Mouse (Mus musculus): ENCODE measurements around the gene 4932438A13Rik.

The 4932438A13Rik gene

GRCm38 (mm10) chr3:36862721-36863275, at the start of gene 4932438A13Rik:
Gene 4932438A13Rik (plus strand): TSS chr3:36863104.
- in situ Hi-C loops (cut with MboI; ENCODE audit: unreplicated experiment in 2 of 2) = loop anchor here in 1 of 2 experiments (25.0 kb wide), 2 partner anchors 575 to 950 kb away; no protein-coding TSS in a partner anchor

- in situ Hi-C loops (cut with MboI; ENCODE audit: unreplicated experiment in 2 of 2) = no loop called here
Measured at GRCm38 (mm10) chr3:36816633-36817032, 46.3 kb upstream of the 4932438A13Rik start.

GRCm38 (mm10) chr3:36819402-36819801, 43.5 kb upstream of the 4932438A13Rik start:
- in situ Hi-C loops (cut with MboI; ENCODE audit: unreplicated experiment in 2 of 2) = no loop called here

- in situ Hi-C loops (cut with MboI; ENCODE audit: unreplicated experiment in 2 of 2) = no loop called here
Measured at GRCm38 (mm10) chr3:36821037-36821436, 41.9 kb upstream of the 4932438A13Rik start.

- in situ Hi-C loops (cut with MboI; ENCODE audit: unreplicated experiment in 2 of 2) = loop anchor here (25.0 kb wide), 3 partner anchors 487 to 1387 kb away; partner anchors contain the start of genes Bbs12 (in 1 of the 2), Cetn4 (in 1 of the 2), Nudt6 (in 1 of the 2) and Spata5 (in 1 of the 2)
Measured at GRCm38 (mm10) chr3:36825098-36825497, 37.8 kb upstream of the 4932438A13Rik start.

GRCm38 (mm10) chr3:36825554-36825953, 37.4 kb upstream of the 4932438A13Rik start:
- in situ Hi-C loops (cut with MboI; ENCODE audit: unreplicated experiment in 2 of 2) = loop anchor here (25.0 kb wide), 3 partner anchors 487 to 1387 kb away; partner anchors contain the start of genes Bbs12 (in 1 of the 2), Cetn4 (in 1 of the 2), Nudt6 (in 1 of the 2) and Spata5 (in 1 of the 2)

- in situ Hi-C loops (cut with MboI; ENCODE audit: unreplicated experiment in 2 of 2) = loop anchor here (25.0 kb wide), 3 partner anchors 485 to 1385 kb away; partner anchors contain the start of genes Bbs12 (in 1 of the 2), Cetn4 (in 1 of the 2), Nudt6 (in 1 of the 2) and Spata5 (in 1 of the 2)
Measured at GRCm38 (mm10) chr3:36827274-36828025, 35.5 kb upstream of the 4932438A13Rik start.

- in situ Hi-C loops (cut with MboI; ENCODE audit: unreplicated experiment in 2 of 2) = loop anchor here (5.0 to 25.0 kb wide), 4 partner anchors 372 to 1382 kb away; partner anchors contain the start of genes Bbs12 (in 1 of the 2), Cetn4 (in 1 of the 2), Nudt6 (in 1 of the 2) and Spata5 (in 1 of the 2)
Measured at GRCm38 (mm10) chr3:36830218-36830617, 32.7 kb upstream of the 4932438A13Rik start.

GRCm38 (mm10) chr3:36834426-36834825, 28.5 kb upstream of the 4932438A13Rik start:
- in situ Hi-C loops (cut with MboI; ENCODE audit: unreplicated experiment in 2 of 2) = loop anchor here (5.0 to 25.0 kb wide), 4 partner anchors 368 to 1378 kb away; partner anchors contain the start of genes Bbs12 (in 1 of the 2), Cetn4 (in 1 of the 2), Nudt6 (in 1 of the 2) and Spata5 (in 1 of the 2)

- in situ Hi-C loops (cut with MboI; ENCODE audit: unreplicated experiment in 2 of 2) = loop anchor here (5.0 to 25.0 kb wide), 4 partner anchors 367 to 1377 kb away; partner anchors contain the start of genes Bbs12 (in 1 of the 2), Cetn4 (in 1 of the 2), Nudt6 (in 1 of the 2) and Spata5 (in 1 of the 2)
Measured at GRCm38 (mm10) chr3:36834832-36835231, 28.1 kb upstream of the 4932438A13Rik start.

- in situ Hi-C loops (cut with MboI; ENCODE audit: unreplicated experiment in 2 of 2) = loop anchor here (5.0 to 25.0 kb wide), 4 partner anchors 367 to 1377 kb away; partner anchors contain the start of genes Bbs12 (in 1 of the 2), Cetn4 (in 1 of the 2), Nudt6 (in 1 of the 2) and Spata5 (in 1 of the 2)
Measured at GRCm38 (mm10) chr3:36835525-36836203, 27.2 kb upstream of the 4932438A13Rik start.

- in situ Hi-C loops (cut with MboI; ENCODE audit: unreplicated experiment in 2 of 2) = loop anchor here (5.0 to 25.0 kb wide), 4 partner anchors 365 to 1375 kb away; partner anchors contain the start of genes Bbs12 (in 1 of the 2), Cetn4 (in 1 of the 2), Nudt6 (in 1 of the 2) and Spata5 (in 1 of the 2)
Measured at GRCm38 (mm10) chr3:36836833-36837232, 26.1 kb upstream of the 4932438A13Rik start.

GRCm38 (mm10) chr3:36840650-36841555, 22.0 kb upstream of the 4932438A13Rik start:
- in situ Hi-C loops (cut with MboI; ENCODE audit: unreplicated experiment in 2 of 2) = loop anchor here (25.0 kb wide), 3 partner anchors 471 to 1371 kb away; partner anchors contain the start of genes Bbs12 (in 1 of the 2), Cetn4 (in 1 of the 2), Nudt6 (in 1 of the 2) and Spata5 (in 1 of the 2)

- in situ Hi-C loops (cut with MboI; ENCODE audit: unreplicated experiment in 2 of 2) = loop anchor here in 1 of 2 experiments (25.0 kb wide), 2 partner anchors 583 to 942 kb away; no protein-coding TSS in a partner anchor
Measured at GRCm38 (mm10) chr3:36853733-36854440, 9.0 kb upstream of the 4932438A13Rik start.

- in situ Hi-C loops (cut with MboI; ENCODE audit: unreplicated experiment in 2 of 2) = loop anchor here in 1 of 2 experiments (25.0 kb wide), 2 partner anchors 576 to 949 kb away; no protein-coding TSS in a partner anchor
Measured at GRCm38 (mm10) chr3:36861411-36862410, 1.2 kb upstream of the 4932438A13Rik start.

- in situ Hi-C loops (cut with MboI; ENCODE audit: unreplicated experiment in 2 of 2) = loop anchor here in 1 of 2 experiments (25.0 kb wide), 2 partner anchors 574 to 951 kb away; no protein-coding TSS in a partner anchor
Measured at GRCm38 (mm10) chr3:36863427-36863826, 523 bp downstream of the 4932438A13Rik start.

Data from v-Abl transformed pro-B cells (cell line).